Mouse (Mus musculus) gastrocnemius, postnatal 10 days (tissue): ENCODE results near the gene Slc1a7. TPM values are rescaled to one million over a fixed set of nuclear protein-coding genes. Genes with fewer than 3 reads are reported as not detected.

Experiments used
- DNase-seq: peaks from one replicate; pipeline ENCODE4 v3.0.0; 2021; ENCODE audit warnings: mixed read lengths
- long read RNA-seq, 2 experiments: library from polyadenylated mRNA; stranded (forward); transcript quantifications; one replicate each; pipeline ENCODE4 v2.0.0; 2021
- total RNA-seq, 2 experiments: library from RNA; stranded (reverse); gene quantifications; 2 replicates each; pipeline ENCODE4 v1.2.3; 2021

The Slc1a7 gene
- total RNA-seq = not detected
- long read RNA-seq, experiment 1 = 0 reads
- long read RNA-seq, experiment 2 = 0 reads

- DNase-seq = no peak
Observed at GRCm38 (mm10) chr4:107967966-107968682, at the start of gene Slc1a7. Gene Slc1a7 (plus strand): TSS chr4:107968332.

DNA sequence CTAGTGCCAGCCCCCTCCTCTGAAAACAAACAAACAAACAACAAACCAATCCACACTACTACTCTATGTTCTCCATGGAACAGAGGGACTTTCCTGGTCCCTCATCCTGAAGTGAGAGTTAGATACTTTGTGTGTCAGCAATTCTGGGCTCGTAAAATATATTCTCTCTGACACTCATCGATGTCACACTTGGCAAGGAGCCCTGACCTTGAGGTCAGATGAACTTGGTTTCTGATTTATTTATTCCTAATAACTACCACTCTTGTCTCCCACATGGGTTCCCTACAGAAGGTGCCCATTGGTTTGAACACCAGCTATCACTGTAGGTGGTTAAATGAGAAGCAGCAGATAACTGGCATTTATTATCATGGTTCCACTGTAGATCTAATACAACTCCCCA lies 47.8 kb upstream of the Slc1a7 start:
- no peak for DNase-seq

DNA sequence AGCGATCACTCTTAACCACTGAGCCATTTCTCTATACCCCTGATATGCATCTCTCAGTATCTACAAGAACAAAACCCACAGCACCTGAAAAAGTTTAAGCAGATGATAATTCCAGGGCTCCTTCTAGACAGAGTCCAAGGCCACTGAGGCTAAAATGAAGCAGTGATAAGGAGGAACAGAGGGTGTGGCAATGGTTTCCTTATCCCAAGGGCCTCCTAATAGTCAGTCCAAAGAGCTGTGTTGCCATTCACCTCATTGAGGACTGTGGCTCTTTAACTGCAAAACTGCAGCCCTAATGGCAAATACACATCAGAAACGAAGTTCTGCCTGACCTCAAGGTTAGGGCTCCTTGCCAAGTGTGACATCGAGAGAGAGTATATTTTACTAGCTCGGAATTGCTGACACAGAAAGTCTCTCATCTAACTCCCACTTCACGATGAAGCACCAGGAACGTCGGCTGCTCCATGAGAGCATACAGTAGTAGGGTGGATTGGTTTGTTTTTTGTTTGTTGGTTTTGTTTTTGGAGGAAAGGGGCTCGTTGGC lies 46.9 kb upstream of the Slc1a7 start:
- DNase-seq = no peak

DNA sequence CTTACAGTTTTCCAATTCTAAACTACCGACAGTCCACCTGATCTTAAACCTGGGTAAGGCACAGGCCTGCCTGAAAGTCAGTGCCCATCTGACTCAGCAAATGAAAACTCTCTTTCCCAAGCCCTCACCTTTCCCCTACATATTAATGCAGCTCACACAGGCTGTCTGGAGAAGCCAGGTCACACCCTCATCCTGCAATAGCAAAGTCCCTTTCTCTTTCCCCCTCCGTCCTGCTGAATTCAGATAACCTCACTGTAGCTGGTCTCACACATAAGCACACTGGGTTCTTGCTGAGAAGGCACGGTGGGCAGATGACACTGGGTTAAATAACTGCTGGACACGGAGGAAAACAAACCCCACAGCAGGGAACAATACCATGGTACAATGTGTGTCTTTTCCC lies 46.2 kb upstream of the Slc1a7 start:
- no peak for DNase-seq

- peak; percentile 96 for DNase-seq
Observed at GRCm38 (mm10) chr4:107923145-107923802, 44.9 kb upstream of the Slc1a7 start, which contains the start of gene Cpt2. Gene Cpt2 (minus strand): TSS chr4:107923610.

DNA sequence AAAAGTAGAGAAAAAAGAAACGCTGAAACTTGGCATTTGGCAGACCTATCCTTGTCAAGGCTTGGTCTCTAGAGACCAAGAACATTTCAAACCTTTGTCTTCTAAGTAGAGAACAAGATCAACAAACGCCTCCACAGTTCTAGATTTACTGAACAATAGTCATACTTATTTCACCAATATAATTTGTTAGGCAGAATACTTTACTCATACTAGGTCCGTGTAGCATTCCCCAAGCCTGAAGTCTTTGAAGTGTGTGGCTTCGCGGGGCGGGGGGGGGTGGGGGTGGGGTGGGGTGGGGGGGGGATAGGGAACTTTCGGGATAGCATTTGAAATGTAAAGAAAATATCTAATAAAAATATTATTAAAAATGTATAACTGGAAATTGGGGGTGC lies 44.3 kb upstream of the Slc1a7 start:
- no peak for DNase-seq

- DNase-seq = no peak
Observed at GRCm38 (mm10) chr4:107928269-107928668, 39.9 kb upstream of the Slc1a7 start.

- DNase-seq = no peak
Observed at GRCm38 (mm10) chr4:107928726-107929125, 39.4 kb upstream of the Slc1a7 start.

- DNase-seq = no peak
Observed at GRCm38 (mm10) chr4:107931453-107931852, 36.7 kb upstream of the Slc1a7 start.

GRCm38 (mm10) chr4:107933239-107933638 lies 34.9 kb upstream of the Slc1a7 start:
- DNase-seq = no peak

GRCm38 (mm10) chr4:107935254-107935653 lies 32.9 kb upstream of the Slc1a7 start:
- no peak for DNase-seq

DNA sequence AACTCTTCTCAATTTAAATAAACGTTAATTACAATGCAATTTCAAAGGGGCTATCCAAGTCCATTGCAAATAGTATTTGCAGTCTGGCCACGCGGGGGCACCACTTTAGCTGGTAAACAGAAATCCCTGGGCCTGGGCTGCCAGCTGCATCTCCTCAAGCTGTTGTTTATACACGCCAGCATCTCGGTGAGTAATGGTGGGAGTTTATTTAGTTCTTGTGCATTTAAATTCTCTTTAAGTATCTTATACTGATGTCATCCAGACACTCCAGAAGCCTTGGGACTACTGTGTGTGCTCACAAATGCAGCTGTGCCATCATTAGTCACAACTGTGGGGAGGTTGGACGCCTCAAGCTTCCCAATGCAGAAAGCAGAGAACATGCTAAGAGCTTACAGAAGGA lies 30.8 kb upstream of the Slc1a7 start:
- DNase-seq = peak; percentile 77

DNA sequence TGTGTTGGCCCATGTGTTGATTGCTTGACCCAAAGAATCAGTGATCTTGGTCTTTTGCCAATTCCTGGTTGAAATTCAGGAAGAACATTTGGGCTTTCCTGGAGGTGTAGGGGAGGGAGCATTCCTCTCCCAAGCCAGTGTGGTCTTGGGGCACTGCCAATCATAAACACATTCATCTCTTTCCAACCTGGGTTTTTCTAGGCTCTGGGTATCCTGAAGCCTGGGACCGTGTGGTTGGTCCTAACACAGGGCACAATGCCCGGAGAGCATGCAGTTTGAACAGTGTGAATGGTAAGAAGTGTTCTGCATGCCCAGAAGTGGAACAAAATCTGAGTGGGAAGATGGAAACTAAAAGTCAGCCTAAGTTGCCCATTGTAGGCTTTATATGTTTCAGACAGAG lies 30.0 kb upstream of the Slc1a7 start:
- DNase-seq = no peak

DNA sequence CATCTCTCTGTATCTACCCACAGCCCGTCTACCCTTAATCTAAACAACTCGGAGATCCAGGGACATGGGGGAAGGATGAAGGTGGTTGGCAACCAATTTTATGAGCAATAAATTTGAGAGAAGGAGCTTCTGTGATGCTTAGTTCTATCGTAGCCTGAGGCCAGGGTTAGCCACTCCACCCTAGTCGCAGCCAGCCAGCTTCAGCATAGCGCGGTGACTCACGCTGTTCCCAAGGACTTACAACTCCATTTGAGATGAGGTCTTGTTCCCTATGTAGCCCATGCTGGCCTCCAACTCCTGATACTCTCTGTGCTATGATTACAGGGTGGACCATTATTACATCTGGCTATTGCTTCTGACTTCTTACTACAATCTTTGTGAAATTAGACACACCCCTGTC lies 25.4 kb upstream of the Slc1a7 start:
- no peak for DNase-seq

DNA sequence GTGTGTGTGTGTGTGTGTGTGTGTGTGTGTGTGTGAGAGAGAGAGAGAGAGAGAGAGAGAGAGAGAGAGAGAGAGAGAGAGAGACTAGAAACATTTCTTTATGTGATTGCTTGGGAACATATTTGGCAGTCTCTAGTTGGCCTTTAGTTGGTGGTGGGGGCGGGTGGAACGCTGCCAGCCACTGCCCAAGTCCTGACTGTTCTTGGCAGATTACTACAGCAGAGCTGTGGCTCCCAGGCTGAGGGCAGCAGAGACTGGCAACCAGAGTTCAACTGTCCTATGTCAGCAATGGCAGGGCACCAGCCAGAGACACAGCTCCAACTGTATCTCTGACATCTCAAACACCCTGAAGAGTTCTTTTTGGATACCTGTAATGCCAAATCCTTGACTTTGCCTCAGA lies 24.0 kb upstream of the Slc1a7 start:
- no peak for DNase-seq

- DNase-seq = no peak
Observed at GRCm38 (mm10) chr4:107949918-107950317, 18.2 kb upstream of the Slc1a7 start.

GRCm38 (mm10) chr4:107952845-107953244 lies 15.3 kb upstream of the Slc1a7 start:
- no peak for DNase-seq

- DNase-seq = no peak
Observed at GRCm38 (mm10) chr4:107955691-107956090, 12.4 kb upstream of the Slc1a7 start.

- DNase-seq = no peak
Observed at GRCm38 (mm10) chr4:107958487-107958886, 9.6 kb upstream of the Slc1a7 start.

DNA sequence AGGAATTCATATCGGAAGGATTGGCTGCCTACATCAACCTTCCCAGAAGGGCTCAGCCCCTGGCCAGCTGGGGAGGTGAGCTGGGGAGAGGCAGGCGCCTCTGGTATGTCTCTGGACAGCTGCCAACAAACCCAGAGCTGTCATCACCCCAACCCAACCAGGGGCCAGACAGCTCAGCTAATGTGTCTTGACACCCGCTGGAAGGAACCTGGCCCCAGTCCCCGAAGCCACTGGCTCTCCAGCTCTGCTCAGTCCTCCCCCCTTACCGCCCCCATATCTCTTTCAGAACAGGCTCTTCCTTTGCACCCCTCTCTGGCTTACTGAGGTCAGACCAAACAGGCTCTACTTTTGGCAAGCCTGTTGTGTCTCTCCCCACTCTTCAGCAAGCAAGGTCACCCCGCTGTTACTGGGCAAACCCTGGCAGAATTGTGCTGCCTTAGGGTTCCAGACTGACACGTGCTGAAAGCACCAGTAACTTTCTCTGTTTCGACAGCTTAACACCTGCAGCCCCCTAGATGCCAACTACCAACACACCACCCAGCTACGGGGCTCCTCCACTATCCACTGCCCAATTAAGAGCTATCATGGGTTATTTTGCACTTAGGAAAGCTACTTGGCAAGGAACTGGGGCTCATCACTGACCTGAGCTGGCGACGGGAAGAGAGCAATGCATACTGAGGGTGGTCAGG lies 5.9 kb upstream of the Slc1a7 start:
- DNase-seq = peak; percentile 59

- no peak for DNase-seq
Observed at GRCm38 (mm10) chr4:107962792-107963191, 5.3 kb upstream of the Slc1a7 start.

DNA sequence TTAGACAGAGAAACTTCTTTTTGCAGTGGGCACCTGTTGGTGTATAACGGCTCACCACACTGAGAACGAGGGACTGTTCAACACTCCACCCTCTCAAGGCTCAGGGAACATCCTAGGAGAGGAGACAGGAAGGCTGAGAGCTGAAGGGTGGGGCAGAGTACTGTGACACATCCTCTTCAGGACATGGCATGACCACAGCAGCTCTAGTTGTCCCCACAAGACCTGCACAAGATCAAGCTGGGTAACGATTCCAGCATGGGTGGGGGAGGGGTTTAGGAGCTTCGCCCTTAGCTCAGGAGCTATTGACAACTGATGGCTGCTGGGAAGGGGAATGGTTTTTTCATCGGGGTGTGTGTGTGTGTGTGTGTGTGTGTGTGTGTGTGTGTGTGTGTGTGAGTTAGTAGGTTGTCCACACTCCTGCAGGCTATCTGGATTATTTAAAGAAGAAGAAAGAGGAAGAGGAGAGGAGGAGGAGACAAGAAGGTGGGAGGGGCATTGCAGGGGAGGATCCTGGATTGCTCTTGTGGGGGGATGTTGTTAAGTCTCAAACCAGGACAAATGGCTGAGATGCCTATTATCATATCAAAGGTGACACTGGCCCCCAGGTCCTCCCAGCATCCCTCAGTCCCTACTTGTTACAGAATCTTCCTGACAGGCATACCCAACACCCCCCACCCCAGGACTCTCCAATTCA lies 1.6 kb upstream of the Slc1a7 start:
- DNase-seq = no peak
